Mouse (Mus musculus) spleen, postnatal 10 days (tissue): ENCODE results near the gene Cmss1.

ENCODE experiments used
- DNase-seq, 2 experiments: peaks; one replicate each; pipeline ENCODE4 v3.0.0; 2021 to 2022; ENCODE audit warnings: low spot score in 2 of 2

Gene Cmss1

GRCm38 (mm10) chr16:57606444-57607227, at the start of gene Cmss1:
TSS of gene Cmss1 (minus strand) at chr16:57606864.
- DNase-seq = peak; percentile 77 to 89

GRCm38 (mm10) chr16:57649888-57650287, 43.2 kb upstream of the Cmss1 start:
- no peak for DNase-seq

GRCm38 (mm10) chr16:57641346-57641885, 34.8 kb upstream of the Cmss1 start:
- DNase-seq = no peak

- DNase-seq = no peak
These were observed 28.1 kb upstream of the Cmss1 start for GRCm38 (mm10) chr16:57634766-57635165.

- peak; percentile 20 to 64 for DNase-seq
These were observed 27.5 kb upstream of the Cmss1 start for GRCm38 (mm10) chr16:57634191-57634590.

GRCm38 (mm10) chr16:57611768-57612167, 5.1 kb upstream of the Cmss1 start:
- DNase-seq = peak in 1 of 2 experiments; percentile 56

GRCm38 (mm10) chr16:57601031-57601430, 5.6 kb downstream of the Cmss1 start:
- no peak for DNase-seq

GRCm38 (mm10) chr16:57597295-57597957, 9.2 kb downstream of the Cmss1 start:
- no peak for DNase-seq

GRCm38 (mm10) chr16:57593422-57594157, 13.1 kb downstream of the Cmss1 start:
- DNase-seq = no peak

GRCm38 (mm10) chr16:57585201-57585600, 21.5 kb downstream of the Cmss1 start:
- DNase-seq = no peak

GRCm38 (mm10) chr16:57582008-57582407, 24.7 kb downstream of the Cmss1 start:
- DNase-seq = no peak

- no peak for DNase-seq
These were observed 26.6 kb downstream of the Cmss1 start for GRCm38 (mm10) chr16:57580041-57580440.

- DNase-seq = no peak
These were observed 29.1 kb downstream of the Cmss1 start for GRCm38 (mm10) chr16:57577519-57577918.

- no peak for DNase-seq
These were observed 30.8 kb downstream of the Cmss1 start for GRCm38 (mm10) chr16:57575764-57576388.

- DNase-seq = no peak
These were observed 32.8 kb downstream of the Cmss1 start for GRCm38 (mm10) chr16:57573831-57574230.

GRCm38 (mm10) chr16:57570789-57571311, 35.8 kb downstream of the Cmss1 start:
- DNase-seq = no peak

GRCm38 (mm10) chr16:57568648-57569404, 37.8 kb downstream of the Cmss1 start:
- DNase-seq = no peak

GRCm38 (mm10) chr16:57566215-57566614, 40.4 kb downstream of the Cmss1 start:
- no peak for DNase-seq

- no peak for DNase-seq
These were observed 41.9 kb downstream of the Cmss1 start for GRCm38 (mm10) chr16:57564807-57565206.

- no peak for DNase-seq
These were observed 43.2 kb downstream of the Cmss1 start for GRCm38 (mm10) chr16:57563453-57563852.

GRCm38 (mm10) chr16:57560185-57560584, 46.5 kb downstream of the Cmss1 start:
- no peak for DNase-seq
